Mouse (Mus musculus): ENCODE results near the gene Olfr106-ps.

Gene Olfr106-ps

DNA sequence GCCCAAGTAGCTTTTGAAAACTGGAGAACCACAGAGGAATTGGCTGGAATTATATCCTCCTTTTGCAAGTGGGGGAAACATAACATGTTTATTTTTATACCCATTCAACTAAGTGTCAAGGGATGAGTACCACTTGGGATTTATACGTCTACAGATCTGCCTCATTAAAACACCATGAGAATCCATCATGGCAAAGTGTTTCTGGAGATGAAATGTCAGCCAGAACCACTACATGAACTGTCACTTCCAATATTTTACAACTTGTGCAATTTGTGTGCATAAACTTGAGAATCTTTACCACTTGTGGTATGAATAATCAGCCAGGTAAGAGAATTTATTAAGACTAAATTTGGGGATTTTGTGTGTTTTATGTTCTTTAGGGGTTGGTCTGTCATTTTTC, at the start of gene Olfr106-ps:
Gene Olfr106-ps, plus strand, starts transcription at position 301 of the 400 bp plus-strand sequence.
- DNase-seq (ENCODE audit: low spot score), result no peak

DNA sequence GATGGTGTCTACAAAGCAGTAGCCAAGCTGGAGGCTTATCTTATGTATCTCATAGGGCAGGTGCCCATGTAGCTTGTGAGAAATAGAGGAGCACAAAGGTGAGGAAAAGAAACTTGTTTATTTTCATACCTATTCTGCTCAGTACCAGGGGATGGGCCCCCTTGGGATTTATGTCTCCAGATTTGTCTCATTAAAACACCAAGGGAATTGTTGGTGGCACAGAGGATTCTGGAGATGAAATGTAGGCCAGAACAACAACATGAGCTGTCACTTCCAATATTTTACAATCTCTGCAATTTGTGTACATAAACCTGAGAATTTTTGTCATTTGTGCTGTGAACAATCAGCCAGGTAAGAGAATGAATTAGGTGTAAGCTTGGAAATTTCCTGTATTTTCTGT, 30.9 kb upstream of the Olfr106-ps start, which contains the start of gene Olfr104-ps:
Gene Olfr104-ps, plus strand, starts transcription at position 301 of the 400 bp plus-strand sequence.
- no peak for DNase-seq (ENCODE audit: low spot score)

DNA sequence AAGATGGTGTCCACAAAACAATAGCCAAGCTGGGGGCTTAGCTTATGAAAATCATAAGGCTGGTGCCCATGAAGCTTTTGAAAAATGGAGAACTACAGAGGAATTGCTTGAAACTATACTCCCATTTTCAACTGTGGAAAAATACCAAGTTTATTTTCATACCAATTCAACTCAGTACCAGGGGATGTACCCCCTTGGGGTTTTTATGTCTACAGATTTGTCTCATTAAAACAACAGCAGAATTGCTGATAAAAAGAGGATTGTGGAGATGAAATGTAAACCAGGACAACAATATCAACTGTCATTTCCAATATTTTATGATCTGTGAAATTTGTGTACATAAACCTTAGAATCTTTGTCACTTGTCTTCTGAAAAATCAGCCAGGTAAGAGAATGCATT, 11.5 kb upstream of the Olfr106-ps start, which contains the start of gene Olfr105-ps:
Gene Olfr105-ps, plus strand, starts transcription at position 301 of the 400 bp plus-strand sequence.
- no peak for DNase-seq (ENCODE audit: low spot score)

DNA sequence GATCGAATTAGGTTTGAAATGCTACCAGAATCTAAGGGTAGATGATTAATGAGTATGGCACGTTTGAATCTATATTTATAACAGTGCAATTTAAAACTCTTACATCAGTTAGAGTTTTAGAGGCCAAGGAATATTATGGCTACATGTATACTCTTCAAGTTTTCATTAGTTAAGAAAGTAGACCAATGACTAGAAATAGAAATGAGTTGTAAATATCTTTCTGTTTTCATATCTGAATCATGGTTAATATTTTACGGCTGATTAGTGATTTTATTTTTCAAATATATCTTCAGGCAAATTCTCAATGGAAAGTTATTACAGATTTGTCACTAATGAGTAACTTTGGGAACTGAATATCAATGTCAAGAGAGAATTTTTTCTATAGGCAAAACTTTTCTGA, 8.7 kb downstream of the Olfr106-ps start, which contains the start of gene Olfr107:
Gene Olfr107, plus strand, starts transcription at position 301 of the 400 bp plus-strand sequence.
- DNase-seq (ENCODE audit: low spot score), result no peak

DNA sequence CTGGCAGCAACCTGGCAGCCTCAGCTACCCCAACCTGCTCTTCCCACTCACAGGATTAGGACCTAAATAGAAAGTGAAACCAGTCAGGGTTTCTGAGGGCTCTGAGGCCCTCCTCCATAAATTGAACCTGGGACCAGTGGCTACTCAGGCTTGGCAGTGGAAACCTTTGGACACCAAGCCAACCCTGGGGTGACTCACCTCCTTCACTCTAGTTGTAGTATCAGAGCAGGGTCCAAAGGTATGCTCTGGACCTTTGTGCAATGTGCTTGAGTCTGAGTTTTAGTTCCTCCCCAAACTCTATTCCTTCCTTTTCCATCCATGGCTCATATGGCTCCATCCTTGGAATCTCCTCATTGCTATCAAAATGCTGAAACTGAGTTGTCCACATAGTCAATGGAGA, 23.2 kb downstream of the Olfr106-ps start:
- no peak for DNase-seq (ENCODE audit: low spot score)

DNA sequence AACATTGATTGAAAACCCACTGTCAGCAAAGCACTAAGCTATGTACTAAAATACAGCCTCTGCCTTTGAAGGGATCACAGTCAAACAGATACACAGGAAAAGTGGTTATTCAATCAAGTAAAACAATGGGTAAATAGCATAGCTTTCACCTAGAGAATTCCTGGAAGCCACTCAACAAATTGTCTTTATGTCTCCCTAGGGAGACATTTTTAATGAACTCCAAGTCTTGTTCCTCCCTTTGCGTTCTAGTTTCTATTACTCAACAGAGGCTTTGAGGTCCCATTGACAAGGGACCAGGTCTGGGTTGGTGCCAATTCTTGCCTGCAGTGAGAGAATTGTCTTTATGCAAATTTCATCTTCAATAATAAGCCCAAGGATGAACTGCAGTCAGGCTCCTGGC, 55.0 kb downstream of the Olfr106-ps start, which contains the start of gene Olfr108:
Gene Olfr108, plus strand, starts transcription at position 301 of the 400 bp plus-strand sequence.
- DNase-seq (ENCODE audit: low spot score), result no peak
